Mouse (Mus musculus): ENCODE data around the gene Hsd17b14.

Gene Hsd17b14

DNA sequence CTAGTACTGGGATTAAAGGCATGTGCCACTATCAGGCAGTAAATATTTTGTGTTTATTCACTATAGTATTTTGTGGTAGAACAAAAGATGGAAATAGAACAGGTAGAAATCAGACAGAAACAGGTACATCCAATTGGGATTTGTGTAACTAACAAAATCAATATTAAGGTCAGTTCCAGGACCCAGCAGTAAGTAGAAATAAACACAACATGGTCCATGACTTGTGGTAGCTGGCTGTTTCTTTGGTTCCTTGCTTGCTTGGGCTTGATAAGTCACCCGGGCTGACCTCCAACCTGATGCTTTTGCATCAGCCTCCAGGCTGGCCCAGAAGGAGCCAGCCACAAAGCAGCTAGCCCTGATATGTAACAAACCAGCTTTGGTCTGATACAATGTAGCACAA is 54.8 kb downstream of the Hsd17b14 start:
- DNase-seq: no peak

DNA sequence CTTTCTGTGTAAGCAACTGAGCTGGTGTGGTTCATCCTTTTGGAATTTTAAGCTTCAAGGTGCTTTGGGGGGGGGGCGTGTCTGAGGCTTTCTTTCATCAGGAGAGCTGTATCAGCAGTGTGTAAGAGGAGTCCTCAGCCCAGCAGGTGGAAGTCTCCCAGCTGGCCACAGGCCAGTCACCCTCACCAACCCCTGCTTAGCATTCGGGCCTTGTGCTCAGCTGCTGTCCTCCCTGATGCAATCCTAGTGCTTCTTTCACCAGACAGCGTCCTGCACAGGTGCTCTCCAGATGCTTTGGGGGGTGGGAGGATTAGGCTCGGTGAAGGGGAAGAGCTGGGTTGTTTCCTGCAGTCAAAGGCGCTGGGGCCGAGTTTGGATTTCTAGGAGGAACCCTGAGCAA is 61.6 kb downstream of the Hsd17b14 start:
- no peak for DNase-seq

DNA sequence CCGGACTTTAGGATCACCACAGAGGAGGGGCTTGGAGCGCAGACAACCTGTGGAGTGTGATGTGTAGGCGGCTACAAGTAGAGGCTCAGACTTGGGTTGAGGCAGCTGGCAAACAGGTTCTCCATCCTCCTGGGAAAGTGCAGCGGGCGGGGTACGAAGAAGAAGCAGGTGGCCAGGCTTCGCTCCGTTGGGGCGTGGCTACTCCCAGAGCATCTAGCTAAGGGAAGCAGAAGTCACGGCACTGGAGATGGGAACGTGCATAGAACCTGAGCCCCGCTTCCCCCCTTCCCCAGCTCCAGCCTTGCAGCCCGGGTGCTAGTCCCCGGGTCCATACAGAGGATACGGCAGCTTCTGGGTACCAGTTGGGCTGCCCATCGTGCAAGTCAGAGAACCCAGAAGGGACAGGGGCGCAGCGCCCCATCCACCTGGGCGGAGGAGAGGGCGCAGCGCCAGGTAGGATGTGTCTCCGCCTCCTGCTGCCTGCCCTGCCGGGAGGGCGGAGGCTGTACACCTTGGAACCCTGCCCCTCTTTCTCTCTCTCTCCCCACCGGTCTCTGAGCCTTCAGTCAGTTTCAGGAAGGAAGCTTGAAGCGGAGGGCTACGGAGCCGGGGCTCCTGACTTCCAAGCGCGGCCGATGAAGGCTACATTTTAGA is 62.5 kb downstream of the Hsd17b14 start, which contains the start of gene Fut1:
Gene Fut1, plus strand, starts transcription at position 248 of the 654 bp plus-strand sequence.
- no peak for DNase-seq
